Mouse (Mus musculus) adrenal gland, adult (tissue): ENCODE measurements around the gene Dcaf8.
"Not testable (repeated sequence)": the region's sequence is repeated elsewhere in the genome, so short reads cannot be mapped to it uniquely, and the experiment has no call there.

Source experiments
- DNase-seq, 2 experiments: peaks; one replicate each; pipeline ENCODE4 v3.0.0; 2022 to 2023; ENCODE audit warnings: low spot score in 1 of 2; ENCODE audit not compliant: inconsistent age in 2 of 2

Dcaf8 gene

GRCm38 (mm10) chr1:172217148-172217547 lies 69.3 kb downstream of the Dcaf8 start:
- DNase-seq = peak; percentile 95 to 98

DNA sequence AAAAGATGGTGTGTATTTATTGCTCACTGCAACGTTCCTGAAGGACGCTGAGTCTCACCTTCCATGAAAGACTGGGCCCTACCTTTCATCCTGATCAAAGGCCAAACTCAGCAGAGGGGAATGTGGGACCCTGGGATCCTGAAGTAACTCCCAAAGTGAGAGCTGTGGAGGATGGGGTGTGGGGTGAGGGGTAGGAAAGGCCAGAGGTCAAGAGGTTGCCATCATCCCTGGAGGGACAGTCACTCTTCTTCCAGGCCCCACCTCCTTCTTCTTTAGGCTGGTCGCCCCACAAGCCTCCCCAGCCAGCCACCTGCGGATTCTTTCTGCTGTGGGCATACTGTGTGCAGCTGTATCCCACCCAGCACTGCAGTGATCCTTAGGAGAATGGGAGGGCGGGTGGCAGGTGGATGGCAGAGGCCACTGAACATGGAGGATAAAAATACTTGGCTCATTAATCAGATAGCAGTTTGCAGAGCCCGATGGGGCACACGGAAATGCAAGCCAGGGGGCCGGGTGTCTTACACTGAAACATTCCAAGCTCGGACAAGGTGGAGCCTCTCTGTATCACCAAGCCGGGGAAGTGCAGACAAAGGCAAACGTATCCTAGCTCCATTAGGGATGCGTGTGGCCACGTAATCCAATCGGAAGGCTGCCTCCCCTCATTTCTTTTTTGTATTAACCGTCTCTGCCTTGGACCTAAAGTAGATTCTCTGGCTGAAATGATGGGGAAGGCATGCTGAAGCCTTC lies 70.5 kb downstream of the Dcaf8 start:
- no peak for DNase-seq

DNA sequence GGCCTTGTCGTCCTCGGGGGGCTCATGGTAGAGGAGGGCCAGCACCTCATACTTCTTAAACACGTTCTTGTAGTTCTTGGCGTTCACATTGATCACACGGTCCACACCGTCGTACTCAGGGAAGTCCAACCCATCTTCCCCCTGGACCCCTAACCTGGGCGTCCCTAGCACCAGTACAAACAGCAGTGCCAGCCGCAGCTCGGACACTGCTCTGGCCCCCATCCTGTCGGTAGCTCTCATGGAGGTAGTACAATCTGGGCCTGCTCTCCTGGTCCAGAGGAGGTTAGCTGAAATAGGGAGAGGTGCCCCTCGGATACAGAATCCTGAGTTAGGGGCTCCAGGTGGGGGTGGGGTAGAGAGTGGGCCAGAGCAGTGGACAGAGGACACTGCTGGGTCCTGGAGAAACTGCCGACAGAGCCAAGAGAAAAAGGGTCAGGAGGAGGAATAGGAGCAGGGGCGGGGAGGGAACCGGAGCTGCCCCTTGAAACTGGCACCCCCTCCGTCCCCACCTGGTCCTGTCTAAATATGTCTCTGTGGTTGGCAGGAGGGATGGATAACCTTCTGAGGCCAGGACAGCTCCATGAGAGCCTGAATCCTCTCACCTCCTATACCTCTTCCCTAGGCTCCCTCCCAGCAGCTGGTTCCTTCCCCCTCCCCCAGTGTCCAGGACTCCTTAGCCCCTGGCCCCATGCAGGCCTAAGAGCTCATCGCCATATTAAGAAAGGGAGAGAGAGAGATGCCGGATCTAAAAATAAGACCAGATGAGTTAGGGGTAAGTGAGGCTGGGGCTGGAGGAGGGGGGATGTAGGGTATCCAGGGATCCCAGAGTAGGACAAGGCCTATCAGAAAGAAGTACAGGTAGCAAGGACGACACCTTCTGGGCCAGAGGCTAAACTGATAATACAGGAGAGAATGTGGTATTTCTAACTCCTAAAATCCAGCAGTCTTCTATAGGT lies 71.8 kb downstream of the Dcaf8 start, which contains the start of gene Casq1:
Gene Casq1 (minus strand): TSS at position 418 of the 956 bp plus-strand sequence.
- peak in 1 of 2 experiments; percentile 49 for DNase-seq

- peak; percentile 68 to 87 for DNase-seq
These were observed 72.5 kb downstream of the Dcaf8 start for GRCm38 (mm10) chr1:172220414-172220813.

DNA sequence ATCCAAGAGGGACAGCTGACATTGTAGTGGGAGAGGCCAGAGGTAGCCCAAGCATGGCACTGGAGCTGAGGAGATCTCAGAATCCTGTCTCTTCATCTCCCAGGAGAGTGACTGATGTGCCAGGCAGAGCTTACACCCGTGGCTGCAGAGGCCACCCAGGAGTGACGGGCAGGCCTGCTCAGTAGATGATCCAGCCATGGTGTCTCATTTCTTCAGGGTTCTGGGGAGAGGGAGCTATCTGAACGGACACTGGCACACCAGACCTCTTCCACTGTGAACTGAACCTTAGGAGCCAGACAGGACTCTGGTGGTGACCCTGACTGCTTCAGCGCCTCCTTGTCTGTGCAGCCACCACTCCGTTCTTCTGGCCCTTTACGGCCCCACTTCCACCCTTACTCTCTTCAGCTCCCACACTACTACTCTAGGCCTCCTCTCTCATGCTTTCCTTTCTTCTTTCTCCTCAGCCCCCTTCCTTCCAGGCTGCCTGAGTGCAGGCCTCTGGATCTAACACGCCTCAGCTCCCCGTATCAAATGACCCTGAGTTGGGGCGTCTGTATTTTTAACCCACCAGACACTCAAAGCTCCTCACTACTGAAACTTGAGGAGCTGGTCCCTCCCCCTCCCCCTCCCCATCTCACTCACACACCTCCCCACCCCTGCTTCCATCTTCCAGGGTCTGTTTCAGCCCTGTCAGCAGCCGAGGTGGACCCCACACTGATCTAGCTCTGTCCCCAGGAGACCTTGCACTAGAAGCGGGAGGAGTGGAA lies 73.6 kb downstream of the Dcaf8 start:
- DNase-seq = no peak

GRCm38 (mm10) chr1:172228209-172228608 lies 80.3 kb downstream of the Dcaf8 start:
- peak in 1 of 2 experiments; percentile 80 for DNase-seq

GRCm38 (mm10) chr1:172229215-172229614 lies 81.3 kb downstream of the Dcaf8 start:
- DNase-seq = no peak

DNA sequence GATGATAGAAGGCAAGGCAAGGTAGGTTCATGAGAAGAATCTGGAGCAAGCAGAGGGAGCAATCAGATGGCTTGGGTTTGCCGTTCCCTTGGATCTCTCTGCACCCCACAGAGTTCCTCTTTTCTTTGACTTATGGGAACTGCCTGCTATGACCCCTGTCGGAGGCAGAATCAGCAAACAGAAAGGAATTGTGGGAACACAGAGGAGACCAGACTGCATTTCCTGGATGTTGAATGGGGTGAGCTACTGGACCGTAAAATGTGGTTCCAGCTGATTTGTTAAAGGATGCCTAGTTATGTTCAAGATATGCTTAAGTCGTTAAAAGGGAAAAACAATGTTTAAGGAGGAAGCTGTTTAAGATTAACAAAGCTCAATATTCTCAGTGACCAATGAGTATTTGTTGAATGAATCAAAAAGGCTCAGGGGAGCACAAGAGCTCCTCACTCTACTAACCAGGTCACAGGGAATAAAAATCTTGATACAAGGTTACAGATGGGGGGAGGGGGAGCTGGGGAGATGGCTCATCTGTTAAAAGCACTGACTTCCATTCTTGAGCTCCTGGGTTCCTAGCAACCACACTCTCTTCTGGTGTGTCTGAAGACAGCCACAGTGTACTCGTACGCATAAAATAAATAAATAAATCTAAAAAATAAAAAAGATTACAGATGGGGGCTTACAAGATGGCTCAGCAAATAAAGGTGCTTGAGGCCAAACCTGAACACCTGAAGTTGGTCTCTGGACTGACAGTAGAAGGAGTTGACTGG lies 93.2 kb downstream of the Dcaf8 start:
- DNase-seq = no peak

GRCm38 (mm10) chr1:172242401-172242800 lies 94.5 kb downstream of the Dcaf8 start:
- peak in 1 of 2 experiments; percentile 59 for DNase-seq

DNA sequence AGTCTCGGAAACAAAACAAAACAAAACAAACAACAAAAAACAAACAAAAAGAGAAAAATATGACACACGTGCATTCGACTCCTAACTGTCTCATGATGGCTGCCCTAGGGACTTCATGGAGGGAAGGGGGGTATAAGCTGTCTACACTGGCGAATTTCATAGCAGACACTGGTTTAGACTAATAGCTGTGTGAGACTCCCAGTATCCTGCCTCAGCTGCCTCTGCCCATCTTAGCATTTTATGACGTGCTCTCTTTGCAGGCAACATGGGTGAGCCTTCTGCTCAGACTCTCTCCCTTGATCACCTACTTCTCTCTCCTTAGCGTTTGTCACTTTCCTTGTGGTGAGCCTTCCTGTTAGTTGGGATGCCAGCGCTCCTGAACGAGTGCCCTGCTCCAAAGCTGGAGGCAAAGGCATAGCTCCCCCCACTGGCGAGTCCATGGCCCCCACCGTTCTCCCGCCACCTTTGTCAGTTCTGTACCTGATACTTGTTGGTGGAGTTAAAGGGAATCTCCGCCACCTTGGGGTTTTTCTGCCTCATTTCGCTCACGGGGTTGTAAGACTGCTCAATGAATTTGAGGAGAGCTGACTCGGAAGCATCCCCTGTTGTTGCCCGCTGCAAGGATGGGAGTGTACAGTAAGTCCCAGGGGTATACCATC lies 95.8 kb downstream of the Dcaf8 start:
- peak in 1 of 2 experiments; percentile 53 for DNase-seq

DNA sequence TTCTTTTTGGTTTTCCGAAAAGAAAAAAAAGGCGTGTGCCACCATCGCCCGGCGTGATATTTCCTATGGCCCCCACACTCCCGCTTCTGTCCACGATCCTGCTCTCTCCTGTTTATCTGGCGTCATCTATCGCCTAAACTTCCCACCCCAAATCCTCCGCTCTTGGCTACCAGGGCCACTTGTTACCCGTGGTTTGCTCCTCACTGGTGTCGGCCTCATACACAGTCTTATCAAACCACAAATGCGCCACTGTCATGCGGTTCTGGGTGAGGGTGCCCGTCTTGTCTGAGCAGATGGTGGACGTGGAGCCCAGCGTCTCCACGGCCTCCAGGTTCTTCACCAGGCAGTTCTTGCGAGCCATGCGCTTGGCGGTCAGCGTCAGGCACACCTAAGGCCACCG lies 96.8 kb downstream of the Dcaf8 start:
- not testable (repeated sequence) for DNase-seq
